8 mouse cellular contexts compared by ENCODE assay signal in the genomic region with DNA sequence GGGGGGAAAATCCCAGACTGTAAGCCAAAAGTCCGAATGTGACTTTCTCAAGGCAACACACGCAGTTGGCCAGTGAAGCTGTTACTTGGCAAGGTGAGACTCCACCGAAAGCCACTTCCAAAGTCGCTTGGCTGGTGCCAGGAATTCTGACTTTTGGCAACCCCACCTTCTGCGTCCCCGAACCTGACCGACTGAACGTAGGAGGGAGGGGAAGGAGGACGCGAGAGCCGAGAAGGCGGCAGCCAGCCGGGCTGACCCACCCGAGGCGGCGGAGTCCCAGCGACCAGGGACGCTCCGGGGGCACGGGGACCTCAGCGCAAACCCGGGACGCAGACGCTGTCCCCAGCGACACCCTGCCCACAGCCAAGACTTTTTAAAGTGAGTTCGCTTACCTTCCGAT.
DNase-seq lines count a peak whose midpoint lies in the region; ATAC-seq and TF ChIP-seq lines count a peak whose summit lies in the region.

No protein-coding gene starts in this region.

- peak; percentile 50 for DNase-seq in Muller cell, postnatal 12 days (ENCODE audit: inconsistent ontology term)
- DNase-seq in gastrocnemius, adult 18-20 months (ENCODE audit: low spot score), result peak; percentile 73
- no peak for DNase-seq in left cerebral cortex, postnatal 25 days (ENCODE audit: low spot score in 2 of 2)

- H3K9ac ChIP-seq in hindbrain, embryonic 12.5 days, result peak overlapping the region; percentile 73
- peak overlapping the region; percentile 52 for H3K9ac ChIP-seq in limb, embryonic 15.5 days

- H3K9me3 ChIP-seq in hindbrain, embryonic 12.5 days (replicated peaks), result no peaks in the 10 kb centered on the region
- H3K9me3 ChIP-seq in limb, embryonic 15.5 days, result no peaks in the 10 kb centered on the region

- no peaks in the 10 kb centered on the region for H3K4me1 ChIP-seq in bone marrow macrophage, adult 2 months (ENCODE audit: control insufficient read depth, insufficient read depth, low read length)
- peaks cover 15% of the 10 kb centered on the region for H3K4me1 ChIP-seq in hindbrain, embryonic 12.5 days
- H3K4me1 ChIP-seq in limb, embryonic 15.5 days, result peaks cover 13% of the 10 kb centered on the region

- no peak overlapping the region for H3K27ac ChIP-seq in bone marrow macrophage, adult 2 months (ENCODE audit: insufficient read depth, low read depth, low read length)
- H3K27ac ChIP-seq in hindbrain, embryonic 12.5 days, result peak overlapping the region; percentile 85
- H3K27ac ChIP-seq in limb, embryonic 15.5 days, result peak overlapping the region; percentile 91

- ATAC-seq in hindbrain, embryonic 12.5 days (ENCODE audit: low FRiP score), result 0 out of 2 replicates have a peak, but pooled peaks have one; percentile 53
- 0 out of 2 replicates have a peak, but pooled peaks have one; percentile 53 for ATAC-seq in limb, embryonic 15.5 days (ENCODE audit: insufficient number of reproducible peaks, low FRiP score, low TSS enrichment, low read depth)
- ATAC-seq in frontal cortex, adult (ENCODE audit: low TSS enrichment), result no peak

- TF ChIP-seq CTCF in bone marrow macrophage, adult 2 months (IDR thresholded peaks at IDR 0.05; ENCODE audit: low read depth, low read length), result no peak

- peaks cover 28% of the 10 kb centered on the region for H3K27me3 ChIP-seq in hindbrain, embryonic 12.5 days
- no peaks in the 10 kb centered on the region for H3K27me3 ChIP-seq in limb, embryonic 15.5 days
- H3K27me3 ChIP-seq in myocyte (ENCODE audit: control insufficient read depth, insufficient read depth, insufficient read length), result no peaks in the 10 kb centered on the region

- TF ChIP-seq POLR2A in bone marrow macrophage, adult 2 months (IDR thresholded peaks at IDR 0.05; ENCODE audit: borderline replicate concordance, low read depth, low read length), result no peak
- peak; percentile 53 for TF ChIP-seq POLR2A in myocyte (IDR thresholded peaks at IDR 0.05; ENCODE audit: insufficient read length, low read depth)

- no peaks in the 10 kb centered on the region for H3K79me2 ChIP-seq in myocyte (ENCODE audit: control insufficient read depth, insufficient read depth)

- peak overlapping the region; percentile 4; the same call in 1 of the 2 replicates for H3K4me3 ChIP-seq in bone marrow macrophage, adult 2 months (ENCODE audit: insufficient read depth, low read length)
- H3K4me3 ChIP-seq in hindbrain, embryonic 12.5 days, result peak overlapping the region; percentile 51
- H3K4me3 ChIP-seq in limb, embryonic 15.5 days, result peak overlapping the region; percentile 53
- H3K4me3 ChIP-seq in myocyte, result peak overlapping the region; percentile 89

- H3K4me2 ChIP-seq in hindbrain, embryonic 12.5 days (replicated peaks), result peak overlapping the region; percentile 79
- H3K4me2 ChIP-seq in limb, embryonic 15.5 days, result peak overlapping the region; percentile 74
- peak overlapping the region; percentile 83 for H3K4me2 ChIP-seq in myocyte (ENCODE audit: low read depth)

- H3K36me3 ChIP-seq in hindbrain, embryonic 12.5 days, result no peaks in the 10 kb centered on the region
- no peaks in the 10 kb centered on the region for H3K36me3 ChIP-seq in limb, embryonic 15.5 days
- H3K36me3 ChIP-seq in myocyte (ENCODE audit: control insufficient read depth, insufficient read depth), result no peaks in the 10 kb centered on the region

- H3ac ChIP-seq in myocyte (ENCODE audit: control insufficient read depth, insufficient read length), result peak overlapping the region; percentile 98

- intact Hi-C loops in left cerebral cortex, postnatal 25 days (cut with DNase I), result loop anchor here (10.0 kb wide), 1 partner anchor 503 kb away; no protein-coding TSS in a partner anchor

- WGBS in hindbrain, embryonic 12.5 days, result under 1% methylated on average over 27 of the region's 27 CpGs
- under 1% methylated on average over 27 of the region's 27 CpGs for WGBS in limb, embryonic 15.5 days

TF ChIP-seq in myocyte, 11 proteins besides CTCF, POLR2A, EP300 and RAD21:
- no peak for TF ChIP-seq TCF3 (IDR thresholded peaks at IDR 0.05; ENCODE audit: insufficient read length, low read depth)

Comparison
In these comparisons a context has a peak if more than half of its experiments do, and no peak if none do; other contexts are left out.
1. DNase-seq: peak in Muller cell, postnatal 12 days (single experiment) and gastrocnemius, adult 18-20 months (single experiment); none in left cerebral cortex, postnatal 25 days (0 of 2).
2. H3K4me3 ChIP-seq: peak in every context shown above with its lines; median percentile 89 in myocyte; 53 in limb, embryonic 15.5 days; 51 in hindbrain, embryonic 12.5 days; 4 in bone marrow macrophage, adult 2 months.
3. Peak in every context shown above with its lines, with median percentiles within 50 percentile points of each other: H3K4me2 ChIP-seq.